Mouse (Mus musculus): ENCODE data around the gene Igf2r.

The Igf2r gene

GRCm38 (mm10) chr17:12769380-12769921 is at the start of gene Igf2r:
Gene Igf2r, minus strand, starts transcription at chr17:12769664.
- no peaks in the 10 kb centered on the region for H3K36me3 ChIP-seq (ENCODE audit: insufficient read depth, low read length)
- peaks cover 14% of the 10 kb centered on the region for H3K9me3 ChIP-seq (ENCODE audit: low read length)
- TF ChIP-seq NANOG (IDR thresholded peaks at IDR 0.05; ENCODE audit: borderline replicate concordance, low read length) = no peak
- peak within 1 kb of the TSS; percentile 86 for H3K4me3 ChIP-seq (replicated peaks; ENCODE audit: low read length)
- peaks cover 28% of the 10 kb centered on the region for H3K4me1 ChIP-seq (replicated peaks; ENCODE audit: low read depth, low read length)
- H3K27me3 ChIP-seq (ENCODE audit: insufficient read depth, low read length) = peaks cover 35% of the 10 kb centered on the region

GRCm38 (mm10) chr17:12815885-12816284 is 46.4 kb upstream of the Igf2r start:
- no peak for TF ChIP-seq NANOG (IDR thresholded peaks at IDR 0.05; ENCODE audit: borderline replicate concordance, low read length)
- TF ChIP-seq POU5F1 (IDR thresholded peaks at IDR 0.05; ENCODE audit: borderline replicate concordance, low read length) = no peak
- H3K4me3 ChIP-seq (replicated peaks; ENCODE audit: low read length) = no peak overlapping the region
- no peaks in the 10 kb centered on the region for H3K4me1 ChIP-seq (replicated peaks; ENCODE audit: low read depth, low read length)
- peaks cover 4% of the 10 kb centered on the region; the same call in 1 of the 2 replicates for H3K9me3 ChIP-seq (ENCODE audit: low read length)
- H3K27me3 ChIP-seq (ENCODE audit: insufficient read depth, low read length) = 0 out of 2 replicates have a peak, but pooled peaks cover 4% of the 10 kb centered on the region
- H3K36me3 ChIP-seq (ENCODE audit: insufficient read depth, low read length) = no peaks in the 10 kb centered on the region

GRCm38 (mm10) chr17:12814502-12814901 is 45.0 kb upstream of the Igf2r start:
- Histone ChIP-seq H3K4me3 (replicated peaks; ENCODE audit: low read length) (no peak overlapping the region), H3K4me1 (replicated peaks; ENCODE audit: low read depth, low read length) (no peaks in the 10 kb centered on the region), H3K36me3 (ENCODE audit: insufficient read depth, low read length) (no peaks in the 10 kb centered on the region), H3K27me3 (ENCODE audit: insufficient read depth, low read length) (0 out of 2 replicates have a peak, but pooled peaks cover 4% of the 10 kb centered on the region), H3K9me3 (ENCODE audit: low read length) (peaks cover 4% of the 10 kb centered on the region; the same call in 1 of the 2 replicates)
- TF ChIP-seq NANOG (IDR thresholded peaks at IDR 0.05; ENCODE audit: borderline replicate concordance, low read length) = no peak
- no peak for TF ChIP-seq CTCF (conservative IDR thresholded peaks at IDR 0.05; ENCODE audit: low read length)
- TF ChIP-seq POU5F1 (IDR thresholded peaks at IDR 0.05; ENCODE audit: borderline replicate concordance, low read length) = no peak

DNA sequence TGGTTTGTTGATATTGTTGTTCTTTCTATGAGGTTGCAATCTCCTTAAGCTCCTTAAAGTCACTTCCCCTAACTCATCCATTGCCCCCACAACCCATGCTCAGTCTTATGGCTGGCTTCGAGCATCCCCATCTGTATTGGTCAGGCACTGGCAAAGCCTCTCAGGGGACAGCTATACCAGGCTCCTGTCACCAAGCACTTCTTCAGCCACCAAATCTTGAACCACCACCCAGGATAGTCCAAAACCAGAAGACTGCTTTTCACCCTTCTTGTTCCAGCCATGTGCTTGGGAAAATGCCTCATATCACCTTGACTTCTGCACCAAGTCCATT is 41.5 kb upstream of the Igf2r start:
- Histone ChIP-seq H3K36me3 (ENCODE audit: insufficient read depth, low read length) (no peaks in the 10 kb centered on the region), H3K27me3 (ENCODE audit: insufficient read depth, low read length) (0 out of 2 replicates have a peak, but pooled peaks cover 1% of the 10 kb centered on the region), H3K4me1 (replicated peaks; ENCODE audit: low read depth, low read length) (no peaks in the 10 kb centered on the region), H3K4me3 (replicated peaks; ENCODE audit: low read length) (no peak overlapping the region), H3K9me3 (ENCODE audit: low read length) (peaks cover 4% of the 10 kb centered on the region; the same call in 1 of the 2 replicates)
- TF ChIP-seq CTCF (conservative IDR thresholded peaks at IDR 0.05; ENCODE audit: low read length) = no peak
- TF ChIP-seq POU5F1 (IDR thresholded peaks at IDR 0.05; ENCODE audit: borderline replicate concordance, low read length) = no peak
- no peak for TF ChIP-seq NANOG (IDR thresholded peaks at IDR 0.05; ENCODE audit: borderline replicate concordance, low read length)

GRCm38 (mm10) chr17:12810103-12810972 is 40.9 kb upstream of the Igf2r start:
- TF ChIP-seq POU5F1 (IDR thresholded peaks at IDR 0.05; ENCODE audit: borderline replicate concordance, low read length) (no peak), CTCF (conservative IDR thresholded peaks at IDR 0.05; ENCODE audit: low read length) (peak; percentile 92)
- Histone ChIP-seq H3K27me3 (ENCODE audit: insufficient read depth, low read length) (0 out of 2 replicates have a peak, but pooled peaks cover under 1% of the 10 kb centered on the region), H3K9me3 (ENCODE audit: low read length) (peaks cover 4% of the 10 kb centered on the region; the same call in 1 of the 2 replicates), H3K4me3 (replicated peaks; ENCODE audit: low read length) (no peak overlapping the region), H3K4me1 (replicated peaks; ENCODE audit: low read depth, low read length) (no peaks in the 10 kb centered on the region), H3K36me3 (ENCODE audit: insufficient read depth, low read length) (no peaks in the 10 kb centered on the region)

DNA sequence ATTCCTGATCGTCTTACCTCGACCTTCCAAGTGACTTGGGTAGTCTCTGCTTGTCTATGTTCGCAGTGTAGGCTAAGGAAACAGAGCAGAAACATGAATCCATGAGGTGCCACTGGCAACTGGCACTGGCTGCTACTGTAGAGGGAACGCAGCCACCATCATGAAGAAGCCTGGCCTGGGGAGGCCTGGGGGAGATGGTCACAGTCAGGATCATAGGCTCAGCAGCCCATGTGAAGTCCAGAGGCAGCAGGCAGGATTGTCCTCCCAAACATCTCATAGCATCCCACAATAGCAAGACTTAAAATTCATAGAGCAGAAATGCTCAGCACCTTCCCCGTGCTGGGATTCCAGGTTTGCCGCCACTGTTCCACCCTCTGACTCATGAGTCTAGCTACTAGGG is 39.4 kb upstream of the Igf2r start:
- Histone ChIP-seq H3K9me3 (ENCODE audit: low read length) (peaks cover 4% of the 10 kb centered on the region; the same call in 1 of the 2 replicates), H3K4me1 (replicated peaks; ENCODE audit: low read depth, low read length) (no peaks in the 10 kb centered on the region), H3K4me3 (replicated peaks; ENCODE audit: low read length) (no peak overlapping the region), H3K27me3 (ENCODE audit: insufficient read depth, low read length) (peaks cover 8% of the 10 kb centered on the region; the same call in 1 of the 2 replicates), H3K36me3 (ENCODE audit: insufficient read depth, low read length) (no peaks in the 10 kb centered on the region)
- TF ChIP-seq CTCF (conservative IDR thresholded peaks at IDR 0.05; ENCODE audit: low read length) (no peak), NANOG (IDR thresholded peaks at IDR 0.05; ENCODE audit: borderline replicate concordance, low read length) (no peak), POU5F1 (IDR thresholded peaks at IDR 0.05; ENCODE audit: borderline replicate concordance, low read length) (no peak)

- Histone ChIP-seq H3K4me1 (replicated peaks; ENCODE audit: low read depth, low read length) (peaks cover 6% of the 10 kb centered on the region; the same call in 1 of the 2 replicates), H3K9me3 (ENCODE audit: low read length) (no peaks in the 10 kb centered on the region), H3K27me3 (ENCODE audit: insufficient read depth, low read length) (peaks cover 8% of the 10 kb centered on the region; the same call in 1 of the 2 replicates), H3K4me3 (replicated peaks; ENCODE audit: low read length) (no peak overlapping the region), H3K36me3 (ENCODE audit: insufficient read depth, low read length) (no peaks in the 10 kb centered on the region)
- TF ChIP-seq NANOG (IDR thresholded peaks at IDR 0.05; ENCODE audit: borderline replicate concordance, low read length) (no peak), CTCF (conservative IDR thresholded peaks at IDR 0.05; ENCODE audit: low read length) (no peak)
Observed at GRCm38 (mm10) chr17:12804584-12805445, 35.4 kb upstream of the Igf2r start.
